Mouse (Mus musculus) midbrain, embryonic 16.5 days (tissue): ENCODE measurements around the gene Ccdc85c. TPM values are rescaled to one million over a fixed set of nuclear protein-coding genes. Genes with fewer than 3 reads are reported as not detected.
A peak's percentile ranks its signal among the peaks of the same experiment; 100 is the strongest.

Source experiments
- ATAC-seq: fragments of 200-750 bp; cut with Nextera tagmentation; 2 replicates; pipeline ENCODE4 v1.8.0; 2017; ENCODE audit warnings: moderate TSS enrichment
- H3K27ac ChIP-seq: fragments of 300-500 bp; sonication (generic); 2 replicates; pipeline ENCODE4 v1.5.1; 2014; ENCODE audit warnings: mild to moderate bottlenecking, low read length, mixed read lengths
- H3K27me3 ChIP-seq: fragments of 300-500 bp; sonication (generic); 2 replicates; pipeline ENCODE4 v1.6.1; 2014; ENCODE audit warnings: low read depth, low read length, mixed read lengths; ENCODE audit not compliant: control insufficient read depth, insufficient read depth
- H3K36me3 ChIP-seq: fragments of 300-500 bp; sonication (generic); 2 replicates; pipeline ENCODE4 v1.6.1; 2014; ENCODE audit warnings: mild to moderate bottlenecking, low read length, moderate library complexity, mixed read lengths; ENCODE audit not compliant: control insufficient read depth, insufficient read depth
- H3K4me1 ChIP-seq: fragments of 300-500 bp; sonication (generic); 2 replicates; pipeline ENCODE4 v1.6.1; 2014; ENCODE audit warnings: mild to moderate bottlenecking, low read length, mixed read lengths; ENCODE audit not compliant: control insufficient read depth, insufficient read depth
- H3K4me2 ChIP-seq: fragments of 300-500 bp; sonication (generic); 2 replicates; pipeline ENCODE4 v1.6.1; 2014; ENCODE audit warnings: mild to moderate bottlenecking, low read length, mixed read lengths
- H3K4me3 ChIP-seq: fragments of 300-500 bp; sonication (generic); 2 replicates; pipeline ENCODE4 v1.5.1; 2014; ENCODE audit warnings: low read depth, mild to moderate bottlenecking, low read length, moderate library complexity, mixed read lengths
- H3K9ac ChIP-seq: fragments of 300-500 bp; sonication (generic); 2 replicates; pipeline ENCODE4 v1.6.1; 2014; ENCODE audit warnings: low read depth, low read length, mixed read lengths
- H3K9me3 ChIP-seq: fragments of 300-500 bp; sonication (generic); replicated peaks from 2 replicates; pipeline ENCODE4 v1.6.1; 2014; ENCODE audit warnings: mild to moderate bottlenecking, low read length, mixed read lengths; ENCODE audit not compliant: control insufficient read depth, poor library complexity, severe bottlenecking
- WGBS: fragments of 180-500 bp; shearing (Covaris S2); extraction: QIAGEN DNeasy Blood & Tissue Kit; methylation state at CpG from one replicate; pipeline ENCODE4 v1.1.7; 2014; 5-methylcytosine and 5-hydroxymethylcytosine counted together
- polyA plus RNA-seq: library from polyadenylated mRNA; unstranded; fragments of >200 nt; fragmentation: Nextera tagmentation; extraction: Ambion mirVana; gene quantifications from 2 replicates; pipeline ENCODE4 v1.2.1, GENCODE M21; 2015

The Ccdc85c gene
- polyA plus RNA-seq, 1 experiment from 2014 or later: 13.2 TPM

GRCm38 (mm10) chr12:108198447-108198846 lies 76.8 kb downstream of the Ccdc85c start:
- H3K4me1 ChIP-seq: no peaks in the 10 kb centered on the region
- H3K4me2 ChIP-seq: no peak overlapping the region
- no peak overlapping the region for H3K4me3 ChIP-seq

GRCm38 (mm10) chr12:108195761-108196160 lies 79.5 kb downstream of the Ccdc85c start:
- Histone ChIP-seq H3K4me2 (no peak overlapping the region), H3K27ac (no peak overlapping the region), H3K9me3 (no peaks in the 10 kb centered on the region), H3K4me1 (no peaks in the 10 kb centered on the region), H3K36me3 (peaks cover 35% of the 10 kb centered on the region), H3K4me3 (no peak overlapping the region), H3K9ac (no peak overlapping the region), H3K27me3 (no peaks in the 10 kb centered on the region)
- ATAC-seq: no peak
- WGBS: 95% methylated on average over 11 of the region's 11 CpGs

More at GRCm38 (mm10) chr12:108198447-108198846, 76.8 kb downstream of the Ccdc85c start:
- peaks cover 36% of the 10 kb centered on the region for H3K36me3 ChIP-seq
- no peaks in the 10 kb centered on the region for H3K27me3 ChIP-seq
- H3K27ac ChIP-seq: no peak overlapping the region
- WGBS: 84% methylated on average over 4 of the region's 4 CpGs
- H3K9ac ChIP-seq: no peak overlapping the region
- H3K9me3 ChIP-seq: no peaks in the 10 kb centered on the region
- ATAC-seq: no peak

- Histone ChIP-seq H3K27ac (no peak overlapping the region), H3K9me3 (no peaks in the 10 kb centered on the region), H3K4me1 (no peaks in the 10 kb centered on the region), H3K4me2 (no peak overlapping the region), H3K36me3 (peaks cover 35% of the 10 kb centered on the region), H3K27me3 (no peaks in the 10 kb centered on the region), H3K9ac (no peak overlapping the region), H3K4me3 (no peak overlapping the region)
- 94% methylated on average over 5 of the region's 5 CpGs for WGBS
- no peak for ATAC-seq
Measured at GRCm38 (mm10) chr12:108193878-108194277, 81.3 kb downstream of the Ccdc85c start.

DNA sequence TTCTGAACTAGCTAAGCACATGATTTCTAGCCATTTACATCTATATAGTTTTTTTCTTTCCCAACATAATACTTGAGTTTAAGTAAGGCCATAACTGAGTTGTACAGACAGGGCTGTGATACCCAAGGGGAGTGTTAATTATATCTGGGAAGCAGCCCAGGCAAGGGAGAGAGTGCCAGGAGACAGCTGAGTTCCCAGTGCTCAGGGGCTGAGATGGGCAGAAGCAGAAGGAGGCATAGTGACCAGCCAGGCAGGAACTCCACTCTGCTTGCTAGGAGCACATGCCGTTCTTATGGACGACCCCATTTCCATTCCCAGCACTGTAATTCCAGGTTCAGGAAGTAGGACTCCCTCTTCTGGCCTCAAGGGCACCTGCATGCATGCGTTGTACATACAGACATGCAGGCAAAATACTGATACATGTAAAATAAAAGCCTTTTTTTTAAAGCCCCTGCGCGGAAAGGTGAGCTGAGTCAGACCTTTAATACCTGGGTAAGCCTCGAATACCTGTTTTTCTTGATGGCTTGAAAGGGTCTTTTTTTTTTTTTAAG lies 87.6 kb downstream of the Ccdc85c start:
- Histone ChIP-seq H3K4me1 (no peaks in the 10 kb centered on the region), H3K27ac (no peak overlapping the region), H3K9ac (no peak overlapping the region), H3K36me3 (peaks cover 27% of the 10 kb centered on the region), H3K9me3 (no peaks in the 10 kb centered on the region), H3K4me3 (no peak overlapping the region), H3K27me3 (no peaks in the 10 kb centered on the region), H3K4me2 (no peak overlapping the region)
- ATAC-seq: no peak
- WGBS: 93% methylated on average over 6 of the region's 6 CpGs

- ATAC-seq: no peak
- WGBS: 98% methylated on average over 6 of the region's 6 CpGs
- peaks cover 22% of the 10 kb centered on the region for H3K4me1 ChIP-seq
- no peak overlapping the region for H3K4me3 ChIP-seq
- no peaks in the 10 kb centered on the region for H3K9me3 ChIP-seq
- H3K27me3 ChIP-seq: no peaks in the 10 kb centered on the region
- peaks cover 7% of the 10 kb centered on the region for H3K36me3 ChIP-seq
- H3K9ac ChIP-seq: no peak overlapping the region
- no peak overlapping the region for H3K27ac ChIP-seq
- no peak overlapping the region for H3K4me2 ChIP-seq
Measured at GRCm38 (mm10) chr12:108181716-108182115, 93.5 kb downstream of the Ccdc85c start.

DNA sequence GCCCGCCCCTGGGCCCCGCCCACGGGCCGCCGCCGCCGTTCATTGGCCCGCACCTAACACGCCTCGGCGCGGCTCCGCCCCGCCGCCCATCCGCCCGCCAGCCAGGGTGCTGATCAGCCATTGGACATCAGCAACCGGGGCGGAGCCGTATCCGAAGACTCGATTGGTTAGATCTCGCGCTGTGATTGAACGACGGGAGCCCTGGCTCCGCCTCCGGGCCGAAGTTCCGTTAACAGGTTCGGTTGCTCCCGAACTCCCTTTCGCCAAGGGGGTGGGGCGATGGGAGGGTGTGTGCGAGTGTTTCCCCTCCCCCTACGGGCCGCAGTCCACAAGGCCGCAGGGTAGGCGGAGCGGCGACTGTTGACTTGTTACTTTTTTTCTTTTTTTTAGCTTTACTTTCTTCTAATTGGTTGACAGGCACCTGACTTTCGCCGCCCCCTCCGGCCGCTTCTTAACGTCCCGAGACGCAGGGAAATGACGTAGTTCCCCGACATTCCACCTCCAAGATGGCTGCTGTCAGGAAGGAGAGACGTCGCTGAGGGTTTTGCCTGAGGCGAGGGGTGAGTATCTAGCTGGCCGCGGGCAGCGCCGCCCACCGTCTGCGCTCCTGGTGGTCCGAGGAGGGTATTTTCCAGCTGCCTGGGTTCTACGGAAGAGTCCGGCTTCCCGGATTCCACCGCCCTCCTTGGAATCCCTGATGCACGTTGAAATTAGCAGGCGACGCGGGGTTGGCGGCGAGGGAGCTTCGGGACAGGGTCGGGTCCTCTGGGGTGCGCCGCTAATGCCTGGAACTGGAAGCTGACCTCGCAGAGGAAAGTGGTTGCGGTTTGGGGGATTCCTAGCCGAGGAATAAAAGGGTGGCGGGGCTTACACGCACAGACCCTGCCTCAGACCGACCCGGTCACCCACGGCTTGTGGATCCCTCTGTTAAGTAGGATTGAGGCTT lies 95.6 kb downstream of the Ccdc85c start, which contains the start of gene Ccnk:
Gene Ccnk, plus strand, starts transcription at position 259 of the 946 bp plus-strand sequence.
- under 1% methylated on average over 81 of the region's 82 CpGs for WGBS
- Histone ChIP-seq H3K9me3 (no peaks in the 10 kb centered on the region), H3K9ac (peak within 1 kb of the TSS; percentile 89), H3K36me3 (0 out of 2 replicates have a peak, but pooled peaks cover 3% of the 10 kb centered on the region), H3K4me1 (peaks cover 25% of the 10 kb centered on the region), H3K4me3 (peak within 1 kb of the TSS; percentile 97), H3K27me3 (no peaks in the 10 kb centered on the region), H3K27ac (peak within 1 kb of the TSS; percentile 82), H3K4me2 (peak within 1 kb of the TSS; percentile 95)
- ATAC-seq: peak; percentile 98

DNA sequence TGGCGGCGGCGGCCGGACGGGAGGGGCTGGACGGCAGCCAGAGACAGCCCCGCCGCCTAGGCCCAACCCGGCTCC lies 96.1 kb downstream of the Ccdc85c start, which contains the start of gene Setd3:
Gene Setd3, minus strand, starts transcription at position 69 of the 75 bp plus-strand sequence.
- 0 out of 2 replicates have a peak, but pooled peaks cover 3% of the 10 kb centered on the region for H3K36me3 ChIP-seq
- H3K4me2 ChIP-seq: peak within 1 kb of the TSS; percentile 95
- no peak for ATAC-seq
- H3K4me3 ChIP-seq: peak within 1 kb of the TSS; percentile 97
- WGBS: 3% methylated on average over 5 of the region's 9 CpGs
- no peaks in the 10 kb centered on the region for H3K9me3 ChIP-seq
- peak within 1 kb of the TSS; percentile 89 for H3K9ac ChIP-seq
- peak within 1 kb of the TSS; percentile 82 for H3K27ac ChIP-seq
- H3K27me3 ChIP-seq: no peaks in the 10 kb centered on the region
- H3K4me1 ChIP-seq: peaks cover 25% of the 10 kb centered on the region

- Histone ChIP-seq H3K4me1 (peaks cover 25% of the 10 kb centered on the region), H3K9me3 (no peaks in the 10 kb centered on the region), H3K36me3 (0 out of 2 replicates have a peak, but pooled peaks cover 3% of the 10 kb centered on the region), H3K27me3 (no peaks in the 10 kb centered on the region), H3K9ac (peak overlapping the region; percentile 89), H3K27ac (peak overlapping the region; percentile 73), H3K4me3 (peak overlapping the region; percentile 97), H3K4me2 (peak overlapping the region; percentile 84)
- ATAC-seq: peak; percentile 64
- WGBS: under 1% methylated on average over 91 of the region's 103 CpGs
Measured at GRCm38 (mm10) chr12:108178331-108179245, 96.6 kb downstream of the Ccdc85c start.
